Mouse (Mus musculus) naive thymus-derived CD4-positive, alpha-beta T cell, adult 5 months (primary cell): ENCODE measurements around the gene Tank. TPM values are rescaled to one million over a fixed set of nuclear protein-coding genes. Genes with fewer than 3 reads are reported as not detected.

Experiments
- polyA plus RNA-seq: library from polyadenylated mRNA; unstranded; fragments of 100-300 nt; shearing (Covaris generic); gene quantifications from one replicate; pipeline ENCODE4 v1.2.1, GENCODE M21; 2017

Tank gene
- polyA plus RNA-seq, result 52.3 TPM

DNA sequence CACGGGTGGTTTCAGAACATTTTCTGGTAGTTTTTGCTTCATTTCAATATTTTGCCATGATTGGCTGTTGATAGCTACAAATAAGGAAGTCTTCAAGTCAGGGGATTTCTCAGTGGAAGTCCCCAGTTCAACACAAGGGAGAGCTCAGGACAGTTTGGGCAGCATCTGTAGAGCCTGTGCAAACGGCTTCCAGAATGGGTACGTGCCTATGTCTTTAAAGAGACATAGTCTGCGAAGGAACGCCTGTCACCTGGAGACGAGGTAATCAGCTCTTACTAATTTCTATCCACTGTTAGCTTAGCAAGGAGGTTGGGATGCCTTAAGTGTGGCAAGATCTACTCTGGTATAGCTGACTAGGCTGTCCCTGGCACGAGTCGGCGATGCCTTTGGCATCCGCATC lies at the start of gene Tank:
Gene Tank (plus strand): TSS at position 153 of the 400 bp plus-strand sequence.

Other genes starting within 250 kb of the Tank start
- 129 TPM for gene Psmd14, start 133.1 kb downstream of the Tank start, polyA plus RNA-seq
- not detected for gene Tbr1, start 224.3 kb downstream of the Tank start, polyA plus RNA-seq